Mouse (Mus musculus) heart, embryonic 12.5 days (tissue): ENCODE measurements at regions not wholly inside any gene's neighbourhood (a gene's known extent, or its start where the extent isn't known, plus 50 kb on each side); places are given as distances from the start of the nearest gene placed in this dataset.
A peak's percentile ranks its signal among the peaks of the same experiment; 100 is the strongest.
"Not testable (repeated sequence)": the region's sequence is repeated elsewhere in the genome, so short reads cannot be mapped to it uniquely, and the experiment has no call there.

Source experiments
- ATAC-seq: fragments of 200-750 bp; cut with Nextera tagmentation; 2 replicates; pipeline ENCODE4 v1.8.0; 2017; ENCODE audit warnings: moderate TSS enrichment, moderate library complexity; ENCODE audit not compliant: insufficient number of reproducible peaks, low FRiP score
- H3K27ac ChIP-seq: fragments of 300-500 bp; sonication (generic); 2 replicates; pipeline ENCODE4 v1.5.1; 2016; ENCODE audit warnings: mild to moderate bottlenecking, moderate library complexity; ENCODE audit not compliant: poor library complexity, severe bottlenecking
- H3K27me3 ChIP-seq: fragments of 300-500 bp; sonication (generic); replicated peaks from 2 replicates; pipeline ENCODE4 v1.6.1; 2016; ENCODE audit warnings: mild to moderate bottlenecking, moderate library complexity
- H3K36me3 ChIP-seq: fragments of 300-500 bp; sonication (generic); 2 replicates; pipeline ENCODE4 v1.6.1; 2016; ENCODE audit warnings: mild to moderate bottlenecking, moderate library complexity
- H3K4me1 ChIP-seq: fragments of 300-500 bp; sonication (generic); replicated peaks from 2 replicates; pipeline ENCODE4 v1.6.1; 2016; ENCODE audit warnings: mild to moderate bottlenecking
- H3K4me2 ChIP-seq: fragments of 300-500 bp; sonication (generic); 2 replicates; pipeline ENCODE4 v1.6.1; 2016; ENCODE audit warnings: mild to moderate bottlenecking, moderate library complexity
- H3K4me3 ChIP-seq: fragments of 300-500 bp; sonication (generic); 2 replicates; pipeline ENCODE4 v1.5.1; 2016; ENCODE audit warnings: mild to moderate bottlenecking
- H3K9ac ChIP-seq: fragments of 300-500 bp; sonication (generic); 2 replicates; pipeline ENCODE4 v1.6.1; 2016; ENCODE audit warnings: mild to moderate bottlenecking, moderate library complexity
- H3K9me3 ChIP-seq: fragments of 300-500 bp; sonication (generic); replicated peaks from 2 replicates; pipeline ENCODE4 v1.6.1; 2016; ENCODE audit warnings: mild to moderate bottlenecking, moderate library complexity
- WGBS: fragments of 180-500 bp; shearing (Covaris S2); methylation state at CpG from one replicate; pipeline ENCODE4 v1.1.7; 2016; 5-methylcytosine and 5-hydroxymethylcytosine counted together

GRCm38 (mm10) chr13:82058131-82058731 lies 275.4 kb downstream of the Cetn3 start:
- H3K9me3 ChIP-seq, result no peaks in the 10 kb centered on the region; the same call in 1 of the 2 replicates
- H3K4me2 ChIP-seq, result no peak overlapping the region
- no peak overlapping the region for H3K9ac ChIP-seq
- no peak overlapping the region for H3K4me3 ChIP-seq
- no peaks in the 10 kb centered on the region for H3K36me3 ChIP-seq
- H3K27me3 ChIP-seq, result no peaks in the 10 kb centered on the region
- ATAC-seq, result no peak
- H3K27ac ChIP-seq, result peak overlapping the region; percentile 66
- WGBS, result 50% methylated on average over 3 of the region's 3 CpGs
- peaks cover 18% of the 10 kb centered on the region for H3K4me1 ChIP-seq

- Histone ChIP-seq H3K27me3 (no peaks in the 10 kb centered on the region), H3K36me3 (no peaks in the 10 kb centered on the region), H3K27ac (peak overlapping the region; percentile 66; the same call in 1 of the 2 replicates), H3K4me1 (peaks cover 18% of the 10 kb centered on the region), H3K9me3 (no peaks in the 10 kb centered on the region; the same call in 1 of the 2 replicates), H3K4me2 (no peak overlapping the region), H3K4me3 (no peak overlapping the region), H3K9ac (no peak overlapping the region)
- no peak for ATAC-seq
- WGBS, result 69% methylated on average over 3 of the region's 3 CpGs
Observed at GRCm38 (mm10) chr13:82058872-82059271, 276.0 kb downstream of the Cetn3 start.

- peak overlapping the region; percentile 68 for H3K27ac ChIP-seq
- H3K36me3 ChIP-seq, result no peaks in the 10 kb centered on the region
- peak; percentile 77 for ATAC-seq
- H3K9me3 ChIP-seq, result no peaks in the 10 kb centered on the region; the same call in 1 of the 2 replicates
- no peaks in the 10 kb centered on the region for H3K27me3 ChIP-seq
- no peak overlapping the region for H3K9ac ChIP-seq
- peaks cover 18% of the 10 kb centered on the region for H3K4me1 ChIP-seq
- H3K4me2 ChIP-seq, result 0 out of 2 replicates have a peak overlapping the region, but pooled peaks have one; percentile 7
- WGBS, result 8% methylated on average over 5 of the region's 5 CpGs
- H3K4me3 ChIP-seq, result no peak overlapping the region
Observed at GRCm38 (mm10) chr13:82059498-82059897, 276.6 kb downstream of the Cetn3 start.

GRCm38 (mm10) chr13:82063880-82064279 lies 281.0 kb downstream of the Cetn3 start:
- not testable (repeated sequence) for H3K9me3 ChIP-seq, H3K36me3 ChIP-seq, ATAC-seq, H3K9ac ChIP-seq, H3K27me3 ChIP-seq, H3K27ac ChIP-seq, H3K4me3 ChIP-seq, H3K4me2 ChIP-seq
- 86% methylated on average over 2 of the region's 2 CpGs for whole genome bisulfite sequencing
- H3K4me1 ChIP-seq, result peaks cover 10% of the 10 kb centered on the region

- H3K4me1 ChIP-seq, result no peaks in the 10 kb centered on the region
- no peak for ATAC-seq
- no peak overlapping the region for H3K4me2 ChIP-seq
- H3K27ac ChIP-seq, result no peak overlapping the region
- no peaks in the 10 kb centered on the region for H3K36me3 ChIP-seq
- WGBS, result 47% methylated on average over 1 of the region's 1 CpGs
- no peak overlapping the region for H3K9ac ChIP-seq
- no peaks in the 10 kb centered on the region for H3K27me3 ChIP-seq
- H3K9me3 ChIP-seq, result no peaks in the 10 kb centered on the region; the same call in 1 of the 2 replicates
- no peak overlapping the region for H3K4me3 ChIP-seq
Observed at GRCm38 (mm10) chr13:82066174-82066573, 283.3 kb downstream of the Cetn3 start.

- Histone ChIP-seq H3K9me3 (no peaks in the 10 kb centered on the region; the same call in 1 of the 2 replicates), H3K4me1 (no peaks in the 10 kb centered on the region), H3K36me3 (no peaks in the 10 kb centered on the region), H3K4me2 (no peak overlapping the region), H3K4me3 (no peak overlapping the region), H3K27ac (no peak overlapping the region), H3K27me3 (no peaks in the 10 kb centered on the region), H3K9ac (no peak overlapping the region)
- ATAC-seq, result no peak
- 78% methylated on average over 3 of the region's 3 CpGs for WGBS
Observed at GRCm38 (mm10) chr13:82066674-82067270, 283.9 kb downstream of the Cetn3 start.

GRCm38 (mm10) chr13:82072449-82072848 lies 289.6 kb downstream of the Cetn3 start:
- Histone ChIP-seq H3K27ac (no peak overlapping the region), H3K27me3 (no peaks in the 10 kb centered on the region), H3K9me3 (no peaks in the 10 kb centered on the region), H3K4me2 (no peak overlapping the region), H3K36me3 (no peaks in the 10 kb centered on the region), H3K9ac (no peak overlapping the region), H3K4me3 (no peak overlapping the region), H3K4me1 (no peaks in the 10 kb centered on the region)
- WGBS, result 91% methylated on average over 1 of the region's 1 CpGs
- ATAC-seq, result no peak

- Histone ChIP-seq H3K27ac (no peak overlapping the region), H3K9ac (no peak overlapping the region), H3K4me3 (no peak overlapping the region), H3K9me3 (no peaks in the 10 kb centered on the region), H3K27me3 (no peaks in the 10 kb centered on the region), H3K4me1 (no peaks in the 10 kb centered on the region), H3K4me2 (no peak overlapping the region), H3K36me3 (no peaks in the 10 kb centered on the region)
- no peak for ATAC-seq
Observed at GRCm38 (mm10) chr13:82073343-82073742, 290.5 kb downstream of the Cetn3 start.

- H3K36me3 ChIP-seq, result no peaks in the 10 kb centered on the region
- no peak overlapping the region for H3K27ac ChIP-seq
- no peak overlapping the region for H3K9ac ChIP-seq
- H3K9me3 ChIP-seq, result no peaks in the 10 kb centered on the region
- no peak for ATAC-seq
- no peak overlapping the region for H3K4me3 ChIP-seq
- H3K4me2 ChIP-seq, result no peak overlapping the region
- H3K27me3 ChIP-seq, result no peaks in the 10 kb centered on the region
- WGBS, result 78% methylated on average over 2 of the region's 2 CpGs
- no peaks in the 10 kb centered on the region for H3K4me1 ChIP-seq
Observed at GRCm38 (mm10) chr13:82081375-82081774, 298.5 kb downstream of the Cetn3 start.

GRCm38 (mm10) chr13:82087635-82088034 lies 304.8 kb downstream of the Cetn3 start:
- Histone ChIP-seq H3K4me1 (no peaks in the 10 kb centered on the region), H3K27me3 (no peaks in the 10 kb centered on the region), H3K9me3 (no peaks in the 10 kb centered on the region; the same call in 1 of the 2 replicates), H3K9ac (no peak overlapping the region), H3K4me3 (no peak overlapping the region), H3K4me2 (no peak overlapping the region), H3K27ac (no peak overlapping the region), H3K36me3 (no peaks in the 10 kb centered on the region)
- ATAC-seq, result no peak
- WGBS, result 68% methylated on average over 3 of the region's 3 CpGs

GRCm38 (mm10) chr13:82092186-82092585 lies 309.3 kb downstream of the Cetn3 start:
- H3K27ac ChIP-seq, result no peak overlapping the region
- H3K9me3 ChIP-seq, result no peaks in the 10 kb centered on the region; the same call in 1 of the 2 replicates
- no peak for ATAC-seq
- no peak overlapping the region for H3K4me3 ChIP-seq
- no peak overlapping the region for H3K9ac ChIP-seq
- WGBS, result 70% methylated on average over 5 of the region's 5 CpGs
- H3K4me2 ChIP-seq, result no peak overlapping the region
- H3K4me1 ChIP-seq, result no peaks in the 10 kb centered on the region
- no peaks in the 10 kb centered on the region for H3K27me3 ChIP-seq
- H3K36me3 ChIP-seq, result no peaks in the 10 kb centered on the region

- Histone ChIP-seq H3K27ac (no peak overlapping the region), H3K9me3 (no peaks in the 10 kb centered on the region), H3K4me3 (no peak overlapping the region), H3K4me1 (no peaks in the 10 kb centered on the region), H3K36me3 (no peaks in the 10 kb centered on the region), H3K27me3 (no peaks in the 10 kb centered on the region), H3K9ac (no peak overlapping the region), H3K4me2 (no peak overlapping the region)
- 71% methylated on average over 2 of the region's 2 CpGs for WGBS
- no peak for ATAC-seq
Observed at GRCm38 (mm10) chr13:82106032-82106431, 323.2 kb downstream of the Cetn3 start.
